Mouse (Mus musculus): Measurements from ENCODE around the gene Cd59a. TPM values are rescaled to one million over a fixed set of nuclear protein-coding genes. Genes with fewer than 3 reads are reported as not detected.

Gene Cd59a
- total RNA-seq, 1 experiment from 2014 or later: 22.4 TPM

GRCm38 (mm10) chr2:104163978-104164487, 68.4 kb downstream of the Cd59a start:
- no peak for ATAC-seq (replicated peaks in 1 of 2; ENCODE audit: insufficient read depth in 1 of 2, low FRiP score in 2 of 2, low TSS enrichment in 1 of 2, low read depth in 1 of 2, poor library complexity in 2 of 2, severe bottlenecking in 2 of 2)

Other genes starting within 250 kb of the Cd59a start
- 803 and 858 TPM in 2 replicates for gene Lmo2, start 137.8 kb upstream of the Cd59a start, total RNA-seq (2017)
- 99.2 and 102 TPM in 2 replicates for gene Fbxo3, start 68.1 kb upstream of the Cd59a start, total RNA-seq (2017)
- gene 4931422A03Rik, start 67.4 kb upstream of the Cd59a start, total RNA-seq (2017): 0.56 TPM in 1 of 2 replicates, not detected in the other
- not detected in 2 replicates for gene Gm10912, start 30.0 kb upstream of the Cd59a start, total RNA-seq (2017)
- not detected in 2 replicates for gene Gm10799, start 27.3 kb upstream of the Cd59a start, total RNA-seq (2017)
- 3.2 and 12.7 TPM in 2 replicates for gene Cd59b, start 26.0 kb upstream of the Cd59a start, total RNA-seq (2017)
- not detected in 2 replicates for gene A930018P22Rik, start 27.0 kb downstream of the Cd59a start, total RNA-seq (2017)

Data from hematopoietic stem cell, adult 5-6 weeks (primary cell).